Mouse (Mus musculus) lung, embryonic 14.5 days (tissue): Measurements from ENCODE around the gene Cyb5b. TPM values are rescaled to one million over a fixed set of nuclear protein-coding genes. Genes with fewer than 3 reads are reported as not detected.
A peak's percentile ranks its signal among the peaks of the same experiment; 100 is the strongest.
"Not testable (repeated sequence)": the region's sequence is repeated elsewhere in the genome, so short reads cannot be mapped to it uniquely, and the experiment has no call there.

ENCODE experiments used
- ATAC-seq: fragments of 200-750 bp; cut with Nextera tagmentation; 2 replicates; pipeline ENCODE4 v1.8.0; 2017; ENCODE audit warnings: mild to moderate bottlenecking, moderate TSS enrichment, moderate library complexity; ENCODE audit not compliant: insufficient read depth
- DNase-seq: peaks from one replicate; pipeline ENCODE4 v3.0.0-alpha.2; 2015
- H3K27ac ChIP-seq: fragments of 300-500 bp; sonication (generic); 2 replicates; pipeline ENCODE4 v1.5.1; 2014; ENCODE audit warnings: low read depth, mild to moderate bottlenecking, moderate library complexity
- H3K27me3 ChIP-seq: fragments of 300-500 bp; sonication (generic); 2 replicates; pipeline ENCODE4 v1.6.1; 2014; ENCODE audit warnings: low read length, control low read depth; ENCODE audit not compliant: insufficient read depth
- H3K36me3 ChIP-seq: fragments of 300-500 bp; sonication (generic); 2 replicates; pipeline ENCODE4 v1.6.1; 2014; ENCODE audit warnings: control low read depth; ENCODE audit not compliant: insufficient read depth
- H3K4me1 ChIP-seq: fragments of 300-500 bp; sonication (generic); 2 replicates; pipeline ENCODE4 v1.6.1; 2014; ENCODE audit warnings: antibody characterized with exemption, control low read depth; ENCODE audit not compliant: insufficient read depth
- H3K4me2 ChIP-seq: fragments of 300-500 bp; sonication (generic); 2 replicates; pipeline ENCODE4 v1.6.1; 2014; ENCODE audit warnings: mild to moderate bottlenecking
- H3K4me3 ChIP-seq: fragments of 300-500 bp; sonication (generic); 2 replicates; pipeline ENCODE4 v1.5.1; 2014; ENCODE audit warnings: low read depth, low read length
- H3K9ac ChIP-seq: fragments of 300-500 bp; sonication (generic); 2 replicates; pipeline ENCODE4 v1.6.1; 2014
- H3K9me3 ChIP-seq: fragments of 300-500 bp; sonication (generic); 2 replicates; pipeline ENCODE4 v1.6.1; 2016; ENCODE audit warnings: low read depth, low read length, control low read depth
- CTCF ChIP-seq: IDR thresholded peaks from 2 replicates; pipeline ENCODE4 v1.5.1; 2016; ENCODE audit warnings: antibody characterized with exemption, low read depth
- WGBS: fragments of 180-500 bp; shearing (Covaris S2); extraction: QIAGEN DNeasy Blood & Tissue Kit; methylation state at CpG from one replicate; pipeline ENCODE4 v1.1.7; 2014; 5-methylcytosine and 5-hydroxymethylcytosine counted together
- polyA plus RNA-seq: library from polyadenylated mRNA; unstranded; fragments of >200 nt; fragmentation: Nextera tagmentation; extraction: Ambion mirVana; gene quantifications from 2 replicates; pipeline ENCODE4 v1.2.1, GENCODE M21; 2014

The Cyb5b gene
- polyA plus RNA-seq, 1 experiment from 2014 or later = 117 TPM

- Histone ChIP-seq H3K4me2 (peak overlapping the region; percentile 36; the same call in 1 of the 2 replicates), H3K9me3 (no peaks in the 10 kb centered on the region), H3K36me3 (no peaks in the 10 kb centered on the region), H3K4me3 (no peak overlapping the region), H3K27me3 (no peaks in the 10 kb centered on the region), H3K4me1 (peaks cover 7% of the 10 kb centered on the region), H3K27ac (peak overlapping the region; percentile 42; the same call in 1 of the 2 replicates), H3K9ac (no peak overlapping the region)
- WGBS = 45% methylated on average over 24 of the region's 24 CpGs
- no peak for ATAC-seq
- TF ChIP-seq CTCF = no peak
- DNase-seq = peak; percentile 30
Measured at GRCm38 (mm10) chr8:107197901-107198826, 47.7 kb downstream of the Cyb5b start.

GRCm38 (mm10) chr8:107205164-107205563, 54.7 kb downstream of the Cyb5b start:
- no peak for TF ChIP-seq CTCF
- Histone ChIP-seq H3K36me3 (no peaks in the 10 kb centered on the region), H3K4me3 (no peak overlapping the region), H3K9ac (no peak overlapping the region), H3K27ac (no peak overlapping the region), H3K4me1 (no peaks in the 10 kb centered on the region), H3K9me3 (no peaks in the 10 kb centered on the region), H3K4me2 (no peak overlapping the region), H3K27me3 (no peaks in the 10 kb centered on the region)
- no peak for ATAC-seq
- no peak for DNase-seq
- 87% methylated on average over 9 of the region's 9 CpGs for WGBS

- Histone ChIP-seq H3K4me2 (no peak overlapping the region), H3K4me3 (no peak overlapping the region), H3K27ac (no peak overlapping the region), H3K27me3 (no peaks in the 10 kb centered on the region), H3K4me1 (no peaks in the 10 kb centered on the region), H3K9ac (no peak overlapping the region), H3K36me3 (no peaks in the 10 kb centered on the region), H3K9me3 (no peaks in the 10 kb centered on the region)
- no peak for TF ChIP-seq CTCF
- WGBS = 69% methylated on average over 23 of the region's 23 CpGs
- ATAC-seq = no peak; the same call in 1 of the 2 replicates
- peak; percentile 26 for DNase-seq
Measured at GRCm38 (mm10) chr8:107205701-107206561, 55.5 kb downstream of the Cyb5b start.

- Histone ChIP-seq H3K4me2 (no peak overlapping the region), H3K27ac (no peak overlapping the region), H3K4me3 (no peak overlapping the region), H3K4me1 (no peaks in the 10 kb centered on the region), H3K9ac (no peak overlapping the region), H3K27me3 (no peaks in the 10 kb centered on the region), H3K9me3 (no peaks in the 10 kb centered on the region), H3K36me3 (no peaks in the 10 kb centered on the region)
- no peak for ATAC-seq
- DNase-seq = no peak
- WGBS = 74% methylated on average over 9 of the region's 9 CpGs
- TF ChIP-seq CTCF = no peak
Measured at GRCm38 (mm10) chr8:107206782-107207525, 56.5 kb downstream of the Cyb5b start.

- TF ChIP-seq CTCF = no peak
- Histone ChIP-seq H3K27ac (no peak overlapping the region), H3K36me3 (no peaks in the 10 kb centered on the region), H3K9me3 (no peaks in the 10 kb centered on the region), H3K4me3 (no peak overlapping the region), H3K27me3 (no peaks in the 10 kb centered on the region), H3K4me2 (no peak overlapping the region), H3K4me1 (no peaks in the 10 kb centered on the region), H3K9ac (no peak overlapping the region)
- ATAC-seq = no peak
- DNase-seq = no peak
- WGBS = 45% methylated on average over 7 of the region's 7 CpGs
Measured at GRCm38 (mm10) chr8:107209185-107209584, 58.7 kb downstream of the Cyb5b start.

GRCm38 (mm10) chr8:107212006-107212405, 61.6 kb downstream of the Cyb5b start:
- Histone ChIP-seq H3K9me3 (no peaks in the 10 kb centered on the region), H3K4me1 (no peaks in the 10 kb centered on the region), H3K4me3 (no peak overlapping the region), H3K4me2 (no peak overlapping the region), H3K9ac (no peak overlapping the region), H3K36me3 (no peaks in the 10 kb centered on the region), H3K27ac (no peak overlapping the region), H3K27me3 (no peaks in the 10 kb centered on the region)
- no peak for TF ChIP-seq CTCF
- no peak for ATAC-seq
- WGBS = 85% methylated on average over 7 of the region's 7 CpGs
- DNase-seq = no peak

GRCm38 (mm10) chr8:107217230-107217629, 66.8 kb downstream of the Cyb5b start:
- H3K9ac ChIP-seq, H3K27me3 ChIP-seq, ATAC-seq, H3K9me3 ChIP-seq, H3K4me2 ChIP-seq, H3K4me3 ChIP-seq, H3K4me1 ChIP-seq, H3K36me3 ChIP-seq, H3K27ac ChIP-seq, DNase-seq: not testable (repeated sequence)
- WGBS = 61% methylated on average over 7 of the region's 7 CpGs
